Mouse (Mus musculus): Measurements from ENCODE around the gene L1td1.
"Not testable (repeated sequence)": the region's sequence is repeated elsewhere in the genome, so short reads cannot be mapped to it uniquely, and the experiment has no call there.

The L1td1 gene

GRCm38 (mm10) chr4:98726590-98727237 lies at the start of gene L1td1:
L1td1 (plus strand) TSS chr4:98726734.
- no peak for DNase-seq

- no peak for DNase-seq
These were observed 49.0 kb upstream of the L1td1 start for GRCm38 (mm10) chr4:98677506-98677905.

GRCm38 (mm10) chr4:98686678-98687267 lies 39.8 kb upstream of the L1td1 start:
- DNase-seq, result no peak

- DNase-seq, result no peak
These were observed 38.4 kb upstream of the L1td1 start for GRCm38 (mm10) chr4:98688116-98688515.

GRCm38 (mm10) chr4:98688520-98688919 lies 38.0 kb upstream of the L1td1 start:
- no peak for DNase-seq

GRCm38 (mm10) chr4:98689988-98690387 lies 36.5 kb upstream of the L1td1 start:
- no peak for DNase-seq

- DNase-seq, result no peak
These were observed 32.9 kb upstream of the L1td1 start for GRCm38 (mm10) chr4:98693465-98694185.

GRCm38 (mm10) chr4:98697932-98698331 lies 28.6 kb upstream of the L1td1 start:
- no peak for DNase-seq

- no peak for DNase-seq
These were observed 27.6 kb upstream of the L1td1 start for GRCm38 (mm10) chr4:98698921-98699320.

GRCm38 (mm10) chr4:98700156-98700555 lies 26.4 kb upstream of the L1td1 start:
- no peak for DNase-seq

- peak; percentile 79 for DNase-seq
These were observed 24.2 kb upstream of the L1td1 start for GRCm38 (mm10) chr4:98702201-98702894.

- DNase-seq, result no peak
These were observed 15.6 kb upstream of the L1td1 start for GRCm38 (mm10) chr4:98710891-98711290.

GRCm38 (mm10) chr4:98717735-98718546 lies 8.6 kb upstream of the L1td1 start:
- no peak for DNase-seq

- no peak for DNase-seq
These were observed 8.0 kb upstream of the L1td1 start for GRCm38 (mm10) chr4:98718547-98718917.

- peak; percentile 71 for DNase-seq
These were observed 4.1 kb upstream of the L1td1 start for GRCm38 (mm10) chr4:98722454-98722853.

- not testable (repeated sequence) for DNase-seq
These were observed 1.9 kb upstream of the L1td1 start for GRCm38 (mm10) chr4:98724682-98725081.

- DNase-seq, result no peak
These were observed 1.1 kb upstream of the L1td1 start for GRCm38 (mm10) chr4:98725439-98725838.

GRCm38 (mm10) chr4:98727295-98727958 lies 893 bp downstream of the L1td1 start:
- DNase-seq, result no peak

- DNase-seq, result no peak
These were observed 1.4 kb downstream of the L1td1 start for GRCm38 (mm10) chr4:98727959-98728347.

GRCm38 (mm10) chr4:98728716-98729115 lies 2.2 kb downstream of the L1td1 start:
- DNase-seq, result no peak

GRCm38 (mm10) chr4:98733660-98734059 lies 7.1 kb downstream of the L1td1 start:
- no peak for DNase-seq

- no peak for DNase-seq
These were observed 13.2 kb downstream of the L1td1 start for GRCm38 (mm10) chr4:98739753-98740152.
